Mouse (Mus musculus) retina, embryonic 14.5 days (tissue): Measurements from ENCODE around the gene Aqp12.
A peak's percentile ranks its signal among the peaks of the same experiment; 100 is the strongest.

Experiments used
- DNase-seq: peaks from one replicate; pipeline ENCODE4 v3.0.0-alpha.2; 2015; ENCODE audit warnings: low spot score

Aqp12 gene

GRCm38 (mm10) chr1:93015136-93015535 lies 9.0 kb downstream of the Aqp12 start:
- DNase-seq = no peak

- DNase-seq = no peak
Measured at GRCm38 (mm10) chr1:93018716-93019115, 12.6 kb downstream of the Aqp12 start.

- no peak for DNase-seq
Measured at GRCm38 (mm10) chr1:93020602-93021001, 14.5 kb downstream of the Aqp12 start.

- DNase-seq = no peak
Measured at GRCm38 (mm10) chr1:93026600-93026999, 20.5 kb downstream of the Aqp12 start.

- DNase-seq = no peak
Measured at GRCm38 (mm10) chr1:93029387-93029786, 23.3 kb downstream of the Aqp12 start.

GRCm38 (mm10) chr1:93030060-93030459 lies 23.9 kb downstream of the Aqp12 start:
- no peak for DNase-seq

GRCm38 (mm10) chr1:93031199-93031598 lies 25.1 kb downstream of the Aqp12 start:
- no peak for DNase-seq

- no peak for DNase-seq
Measured at GRCm38 (mm10) chr1:93033989-93034388, 27.9 kb downstream of the Aqp12 start.

- no peak for DNase-seq
Measured at GRCm38 (mm10) chr1:93035981-93036380, 29.8 kb downstream of the Aqp12 start.

- no peak for DNase-seq
Measured at GRCm38 (mm10) chr1:93046153-93046789, 40.1 kb downstream of the Aqp12 start.

- no peak for DNase-seq
Measured at GRCm38 (mm10) chr1:93050071-93050470, 43.9 kb downstream of the Aqp12 start.

GRCm38 (mm10) chr1:93051124-93051833 lies 45.1 kb downstream of the Aqp12 start:
- peak; percentile 17 for DNase-seq
